Mouse (Mus musculus) lung, adult 2 months (tissue): ENCODE measurements at regions not wholly inside any gene's neighbourhood (a gene's known extent, or its start where the extent isn't known, plus 50 kb on each side); places are given as distances from the start of the nearest gene placed in this dataset.

Experiments used
- CTCF ChIP-seq: fragments of 200-500 bp; IDR thresholded peaks from 2 replicates; pipeline ENCODE4 v1.5.1; 2011; ENCODE audit warnings: mild to moderate bottlenecking, low read length, control low read depth; ENCODE audit not compliant: insufficient read depth
- POLR2A ChIP-seq: fragments of 200-500 bp; IDR thresholded peaks from 2 replicates; pipeline ENCODE4 v1.6.1; 2011; ENCODE audit warnings: low read depth, mild to moderate bottlenecking, control low read depth, low read length, borderline replicate concordance; ENCODE audit errors: extremely low read depth

DNA sequence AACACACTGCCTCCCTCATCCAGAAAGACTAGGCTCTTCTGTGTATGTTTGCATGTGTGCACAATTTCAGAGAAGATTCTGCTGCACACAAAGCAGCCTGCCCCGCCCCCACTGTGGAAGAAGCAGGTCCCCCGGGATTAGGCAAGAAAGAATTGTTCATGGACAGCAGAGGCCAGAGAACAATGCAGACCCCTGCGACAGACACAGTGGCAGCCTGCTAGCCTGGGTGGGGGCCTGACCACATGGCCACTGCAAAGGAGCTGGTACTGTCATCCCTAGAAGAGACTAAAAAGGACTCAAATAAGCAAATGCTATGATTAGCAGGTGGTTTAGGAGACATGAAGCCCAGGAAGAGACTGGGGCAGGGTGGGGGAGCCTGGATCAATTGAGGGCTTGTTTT lies 329.7 kb upstream of the Onecut1 start:
- no peak for TF ChIP-seq CTCF
- no peak for TF ChIP-seq POLR2A
